Mouse (Mus musculus) c-Kit-positive CD71-positive TER-119-positive erythroid progenitor cells, embryonic 14.5 days (primary cell): ENCODE data around the gene Isy1.

Experiments used
- DNase-seq: peaks from one replicate; pipeline ENCODE4 v3.0.0-alpha.2; 2013; ENCODE audit warnings: low spot score

The Isy1 gene

GRCm38 (mm10) chr6:87804036-87804435 is 34.6 kb downstream of the Isy1 start:
- no peak for DNase-seq

- DNase-seq: no peak
Measured at GRCm38 (mm10) chr6:87802462-87802861, 36.1 kb downstream of the Isy1 start.

- DNase-seq: no peak
Measured at GRCm38 (mm10) chr6:87799576-87799975, 39.0 kb downstream of the Isy1 start.

GRCm38 (mm10) chr6:87797321-87797720 is 41.3 kb downstream of the Isy1 start:
- DNase-seq: no peak

GRCm38 (mm10) chr6:87796251-87796880 is 42.2 kb downstream of the Isy1 start:
- peak; percentile 54 for DNase-seq

GRCm38 (mm10) chr6:87795385-87796150 is 43.0 kb downstream of the Isy1 start:
- DNase-seq: no peak

GRCm38 (mm10) chr6:87793821-87794510 is 44.6 kb downstream of the Isy1 start:
- no peak for DNase-seq

GRCm38 (mm10) chr6:87791826-87792225 is 46.8 kb downstream of the Isy1 start:
- no peak for DNase-seq

GRCm38 (mm10) chr6:87790779-87791480 is 47.7 kb downstream of the Isy1 start:
- DNase-seq: peak; percentile 92

- no peak for DNase-seq
Measured at GRCm38 (mm10) chr6:87789791-87790190, 48.8 kb downstream of the Isy1 start.

- DNase-seq: no peak
Measured at GRCm38 (mm10) chr6:87788896-87789587, 49.6 kb downstream of the Isy1 start.

GRCm38 (mm10) chr6:87788266-87788895 is 50.2 kb downstream of the Isy1 start:
- DNase-seq: no peak

GRCm38 (mm10) chr6:87787108-87787890 is 51.3 kb downstream of the Isy1 start:
- DNase-seq: no peak

- no peak for DNase-seq
Measured at GRCm38 (mm10) chr6:87786621-87787020, 52.0 kb downstream of the Isy1 start.

GRCm38 (mm10) chr6:87784033-87784432 is 54.6 kb downstream of the Isy1 start:
- DNase-seq: no peak

GRCm38 (mm10) chr6:87780546-87781301 is 57.9 kb downstream of the Isy1 start:
- no peak for DNase-seq

GRCm38 (mm10) chr6:87779174-87780165 is 59.1 kb downstream of the Isy1 start:
- DNase-seq: no peak
